Mouse (Mus musculus) MEL (cell line): Measurements from ENCODE around the gene Nuf2. TPM values are rescaled to one million over a fixed set of nuclear protein-coding genes. Genes with fewer than 3 reads are reported as not detected.
"Not testable (repeated sequence)": the region's sequence is repeated elsewhere in the genome, so short reads cannot be mapped to it uniquely, and the experiment has no call there.

Source experiments
- DNase-seq: peaks from one replicate; pipeline ENCODE4 v3.0.0; 2011; ENCODE audit warnings: low read depth, low spot score
- H3K27ac ChIP-seq: 2 replicates; pipeline ENCODE4 v1.5.1; 2012; ENCODE audit warnings: low read depth, mild to moderate bottlenecking, control low read depth, low read length, moderate library complexity; ENCODE audit not compliant: control insufficient read depth
- H3K27me3 ChIP-seq, 2 experiments: fragments of 150-350 bp in 1 of 2; sonication (generic) in 1 of 2; 2 replicates each; pipeline ENCODE4 v1.6.1; 2012; ENCODE audit warnings: low read length in 2 of 2, mild to moderate bottlenecking in 2 of 2, improper control_type of control experiment in 1 of 2, moderate library complexity in 1 of 2; ENCODE audit not compliant: insufficient read depth in 2 of 2, control insufficient read depth in 1 of 2
- H3K36me3 ChIP-seq, 2 experiments: 2 replicates each; pipeline ENCODE4 v1.6.1; 2012 to 2014; ENCODE audit warnings: low read length in 2 of 2, improper control_type of control experiment in 1 of 2, inconsistent platforms in 1 of 2, mild to moderate bottlenecking in 1 of 2; ENCODE audit not compliant: insufficient read depth in 2 of 2, control insufficient read depth in 1 of 2
- H3K4me1 ChIP-seq, 2 experiments: fragments of 150-350 bp in 1 of 2; sonication (generic) in 1 of 2; 2 replicates each; pipeline ENCODE4 v1.6.1; 2012; ENCODE audit warnings: low read length in 2 of 2, improper control_type of control experiment in 1 of 2, mild to moderate bottlenecking in 1 of 2; ENCODE audit not compliant: insufficient read depth in 2 of 2, control insufficient read depth in 1 of 2
- H3K4me3 ChIP-seq, 2 experiments: fragments of 150-350 bp in 1 of 2; sonication (generic) in 1 of 2; 2 replicates each; pipeline ENCODE4 v1.5.1; 2012; ENCODE audit warnings: low read depth in 2 of 2, low read length in 2 of 2, mild to moderate bottlenecking in 2 of 2, moderate library complexity in 2 of 2, control low read depth in 1 of 2, improper control_type of control experiment in 1 of 2; ENCODE audit not compliant: control insufficient read depth in 1 of 2, insufficient read depth in 1 of 2
- H3K79me2 ChIP-seq: 2 replicates; pipeline ENCODE4 v1.6.1; 2012; ENCODE audit warnings: mild to moderate bottlenecking, low read length, moderate library complexity; ENCODE audit not compliant: control insufficient read depth, poor library complexity, insufficient read depth
- H3K9ac ChIP-seq: 2 replicates; pipeline ENCODE4 v1.6.1; 2012; ENCODE audit warnings: low read depth, mild to moderate bottlenecking, control low read depth, low read length, moderate library complexity; ENCODE audit not compliant: control insufficient read depth, poor library complexity, severe bottlenecking
- H3K9me3 ChIP-seq: fragments of 150-350 bp; sonication (generic); replicated peaks from 2 replicates; pipeline ENCODE4 v1.6.1; 2012; ENCODE audit warnings: mild to moderate bottlenecking, low read length, improper control_type of control experiment, moderate library complexity; ENCODE audit not compliant: insufficient read depth
- CHD2 ChIP-seq: IDR thresholded peaks from 2 replicates; pipeline ENCODE4 v1.6.1; 2011; ENCODE audit warnings: low read length, improper control_type of control experiment
- CTCF ChIP-seq, 3 experiments: IDR thresholded peaks in 2 of 3; conservative IDR thresholded peaks in 1 of 3; 2 replicates each; pipeline ENCODE4 v1.5.1; 2011 to 2012; ENCODE audit warnings: low read length in 3 of 3, low read depth in 2 of 3, mild to moderate bottlenecking in 2 of 3, improper control_type of control experiment in 1 of 3, inconsistent platforms in 1 of 3, mixed read lengths in 1 of 3, moderate library complexity in 1 of 3; ENCODE audit not compliant: control insufficient read depth in 1 of 3, insufficient read depth in 1 of 3, poor library complexity in 1 of 3, severe bottlenecking in 1 of 3
- EP300 ChIP-seq, 2 experiments: IDR thresholded peaks; 2 replicates each; pipeline ENCODE4 v1.6.1; 2011; ENCODE audit warnings: improper control_type of control experiment in 2 of 2, low read length in 2 of 2, low read depth in 1 of 2, mild to moderate bottlenecking in 1 of 2
- ETS1 ChIP-seq: IDR thresholded peaks from 2 replicates; pipeline ENCODE4 v1.6.1; 2012; ENCODE audit warnings: low read depth, mild to moderate bottlenecking, inconsistent platforms, low read length, improper control_type of control experiment, moderate library complexity
- JUND ChIP-seq: IDR thresholded peaks from 2 replicates; pipeline ENCODE4 v1.6.1; 2011; ENCODE audit warnings: low read depth, mild to moderate bottlenecking, improper control_type of control experiment, low read length
- MAZ ChIP-seq: IDR thresholded peaks from 2 replicates; pipeline ENCODE4 v1.6.1; 2012; ENCODE audit warnings: low read depth, mild to moderate bottlenecking, inconsistent platforms, low read length, improper control_type of control experiment
- MXI1 ChIP-seq: IDR thresholded peaks from 2 replicates; pipeline ENCODE4 v1.6.1; 2011; ENCODE audit warnings: mild to moderate bottlenecking, low read depth, low read length, improper control_type of control experiment
- NELFE ChIP-seq: IDR thresholded peaks from 2 replicates; pipeline ENCODE4 v1.6.1; 2011; ENCODE audit warnings: low read depth, low read length, improper control_type of control experiment
- POLR2AphosphoS2 ChIP-seq: IDR thresholded peaks from 2 replicates; pipeline ENCODE4 v1.6.1; 2011; ENCODE audit warnings: low read length, improper control_type of control experiment
- POLR2AphosphoS5 ChIP-seq: IDR thresholded peaks from 2 replicates; pipeline ENCODE4 v1.6.1; 2012; ENCODE audit warnings: low read depth, borderline replicate concordance, mild to moderate bottlenecking, inconsistent platforms, low read length, moderate library complexity, mixed read lengths
- TCF12 ChIP-seq: IDR thresholded peaks from 2 replicates; pipeline ENCODE4 v1.6.1; 2014; ENCODE audit warnings: low read depth, mild to moderate bottlenecking, inconsistent platforms, low read length, improper control_type of control experiment, moderate library complexity
- UBTF ChIP-seq: IDR thresholded peaks from 2 replicates; pipeline ENCODE4 v1.6.1; 2012; ENCODE audit warnings: low read depth, mild to moderate bottlenecking, inconsistent platforms, low read length, improper control_type of control experiment, moderate library complexity, borderline replicate concordance; ENCODE audit not compliant: insufficient read depth
- ZMIZ1 ChIP-seq: IDR thresholded peaks from 2 replicates; pipeline ENCODE4 v1.6.1; 2012; ENCODE audit warnings: low read depth, mild to moderate bottlenecking, inconsistent platforms, low read length, improper control_type of control experiment, moderate library complexity
- polyA plus RNA-seq, 2 experiments: library from polyadenylated mRNA; stranded (reverse) in 1 of 2; unstranded in 1 of 2; fragments of >175 nt in 1 of 2; fragments of >200 nt in 1 of 2; gene quantifications; 2 replicates each; pipeline versions ENCODE4 v1.2.1 to v1.2.4; 2012; ENCODE audit warnings: low replicate concordance in 2 of 2, low read depth in 1 of 2; ENCODE audit not compliant: insufficient read length in 2 of 2, insufficient read depth in 1 of 2, missing spikeins in 1 of 2
- total RNA-seq: library from RNA; depleted of rRNA; stranded (reverse); fragments of 300-350 nt; gene quantifications from 2 replicates; pipeline ENCODE4 v1.2.3, GENCODE M21; 2012

Gene Nuf2
- total and polyA plus RNA-seq, 3 experiments: 34.7 to 99.2 (median 44.4) TPM

GRCm38 (mm10) chr1:169519337-169519736, 11.9 kb downstream of the Nuf2 start:
- DNase-seq: no peak
- no peak for TF ChIP-seq ETS1
- no peak for TF ChIP-seq POLR2AphosphoS2
- no peak for TF ChIP-seq CHD2
- TF ChIP-seq POLR2AphosphoS5: no peak
- no peak for TF ChIP-seq UBTF
- TF ChIP-seq EP300 (IDR thresholded peaks at IDR 0.05; ENCODE audit: low read depth in 1 of 2, low read length in 2 of 2): no peak
- TF ChIP-seq MXI1: no peak
- no peak for TF ChIP-seq ZMIZ1
- no peak for TF ChIP-seq TCF12
- TF ChIP-seq MAZ: no peak
- no peak for TF ChIP-seq NELFE
- Histone ChIP-seq H3K4me3 (no peak overlapping the region), H3K9me3 (no peaks in the 10 kb centered on the region), H3K27ac (no peak overlapping the region), H3K36me3 (peaks cover 0 to 16% of the 10 kb centered on the region in 2 experiments; a peak in 2 of 4 replicates), H3K4me1 (no peaks in the 10 kb centered on the region), H3K27me3 (no peaks in the 10 kb centered on the region), H3K9ac (no peak overlapping the region), H3K79me2 (no peaks in the 10 kb centered on the region)

GRCm38 (mm10) chr1:169517899-169518517, 13.3 kb downstream of the Nuf2 start:
- H3K27ac ChIP-seq, H3K9ac ChIP-seq, H3K27me3 ChIP-seq, H3K79me2 ChIP-seq, H3K4me1 ChIP-seq, H3K4me3 ChIP-seq, H3K9me3 ChIP-seq: not testable (repeated sequence)
- peaks cover 0 to 11% of the 10 kb centered on the region in 2 experiments; a peak in 2 of 4 replicates for H3K36me3 ChIP-seq
- TF ChIP-seq CTCF (IDR thresholded peaks at IDR 0.05 in 2 of 3, conservative IDR thresholded peaks at IDR 0.05 in 1 of 3; ENCODE audit: control insufficient read depth in 1 of 3, insufficient read depth in 1 of 3, low read depth in 2 of 3, low read length in 3 of 3, poor library complexity in 1 of 3, severe bottlenecking in 1 of 3): peak in 1 of 3 experiments; percentile 11; a peak in 1 of 6 replicates
- DNase-seq: peak; percentile 7

GRCm38 (mm10) chr1:169517376-169517892, 13.8 kb downstream of the Nuf2 start:
- no peak overlapping the region for H3K9ac ChIP-seq
- no peak overlapping the region for H3K27ac ChIP-seq
- no peak overlapping the region for H3K4me3 ChIP-seq
- no peaks in the 10 kb centered on the region for H3K9me3 ChIP-seq
- H3K27me3 ChIP-seq: no peaks in the 10 kb centered on the region
- TF ChIP-seq JUND: no peak
- peak in 2 of 3 experiments; percentile 56 to 61; a peak in 4 of 6 replicates for TF ChIP-seq CTCF (IDR thresholded peaks at IDR 0.05 in 2 of 3, conservative IDR thresholded peaks at IDR 0.05 in 1 of 3; ENCODE audit: control insufficient read depth in 1 of 3, insufficient read depth in 1 of 3, low read depth in 2 of 3, low read length in 3 of 3, poor library complexity in 1 of 3, severe bottlenecking in 1 of 3)
- H3K4me1 ChIP-seq: no peaks in the 10 kb centered on the region
- peaks cover 0 to 11% of the 10 kb centered on the region in 2 experiments; a peak in 2 of 4 replicates for H3K36me3 ChIP-seq
- DNase-seq: peak; percentile 8
- no peaks in the 10 kb centered on the region for H3K79me2 ChIP-seq
